Mouse (Mus musculus) megakaryocyte, embryonic 14.5 days (primary cell): ENCODE results near the gene Gpr156. TPM values are rescaled to one million over a fixed set of nuclear protein-coding genes. Genes with fewer than 3 reads are reported as not detected.

ENCODE experiments used
- H3K27me3 ChIP-seq: replicated peaks from 2 replicates; pipeline ENCODE3; 2012; ENCODE audit warnings: inconsistent platforms
- H3K36me3 ChIP-seq: replicated peaks from 2 replicates; pipeline ENCODE3; 2012; ENCODE audit warnings: low read length, inconsistent platforms, mixed read lengths
- H3K4me1 ChIP-seq: 2 replicates; pipeline ENCODE4 v1.6.1; 2012; ENCODE audit warnings: inconsistent platforms
- H3K4me3 ChIP-seq: replicated peaks from 2 replicates; pipeline ENCODE3; 2012; ENCODE audit warnings: moderate library complexity, mild to moderate bottlenecking, inconsistent platforms
- H3K9me3 ChIP-seq: 2 replicates; pipeline ENCODE4 v1.6.1; 2012; ENCODE audit warnings: inconsistent platforms
- FLI1 ChIP-seq: IDR thresholded peaks from 2 replicates; pipeline ENCODE4 v1.6.1; 2012; ENCODE audit warnings: low read length, inconsistent platforms, mixed read lengths
- GATA1 ChIP-seq: IDR thresholded peaks from 3 replicates; pipeline ENCODE4 v1.6.1; 2012; ENCODE audit warnings: mixed read lengths, low read length, inconsistent platforms, borderline replicate concordance
- polyA plus RNA-seq: library from polyadenylated mRNA; stranded (reverse); fragments of >175 nt; gene quantifications from 2 replicates; pipeline ENCODE4 v1.2.3, GENCODE M21; 2012; ENCODE audit warnings: low replicate concordance; ENCODE audit not compliant: insufficient read depth

The Gpr156 gene
- polyA plus RNA-seq, 1 experiment, result not detected

GRCm38 (mm10) chr16:37879750-37880419 lies 36.4 kb upstream of the Gpr156 start:
- TF ChIP-seq GATA1, result no peak
- no peaks in the 10 kb centered on the region for H3K9me3 ChIP-seq
- H3K27me3 ChIP-seq, result no peaks in the 10 kb centered on the region
- peaks cover 49% of the 10 kb centered on the region for H3K4me1 ChIP-seq
- peaks cover 83% of the 10 kb centered on the region for H3K36me3 ChIP-seq
- no peak overlapping the region for H3K4me3 ChIP-seq

GRCm38 (mm10) chr16:37881168-37881567 lies 35.1 kb upstream of the Gpr156 start:
- Histone ChIP-seq H3K9me3 (no peaks in the 10 kb centered on the region), H3K36me3 (peaks cover 79% of the 10 kb centered on the region), H3K27me3 (no peaks in the 10 kb centered on the region), H3K4me1 (peaks cover 47% of the 10 kb centered on the region), H3K4me3 (no peak overlapping the region)
- TF ChIP-seq GATA1 (no peak), FLI1 (no peak)

GRCm38 (mm10) chr16:37888986-37889385 lies 27.3 kb upstream of the Gpr156 start:
- Histone ChIP-seq H3K4me3 (no peak overlapping the region), H3K9me3 (no peaks in the 10 kb centered on the region), H3K36me3 (peaks cover 6% of the 10 kb centered on the region), H3K27me3 (no peaks in the 10 kb centered on the region), H3K4me1 (peaks cover 37% of the 10 kb centered on the region)
- no peak for TF ChIP-seq FLI1
- TF ChIP-seq GATA1, result no peak

GRCm38 (mm10) chr16:37892667-37893066 lies 23.6 kb upstream of the Gpr156 start:
- H3K9me3 ChIP-seq, result no peaks in the 10 kb centered on the region
- no peak overlapping the region for H3K4me3 ChIP-seq
- no peaks in the 10 kb centered on the region for H3K36me3 ChIP-seq
- TF ChIP-seq FLI1, result no peak
- TF ChIP-seq GATA1, result no peak
- no peaks in the 10 kb centered on the region for H3K27me3 ChIP-seq
- peaks cover 47% of the 10 kb centered on the region for H3K4me1 ChIP-seq

- TF ChIP-seq FLI1 (no peak), GATA1 (no peak)
- Histone ChIP-seq H3K9me3 (no peaks in the 10 kb centered on the region), H3K36me3 (no peaks in the 10 kb centered on the region), H3K27me3 (no peaks in the 10 kb centered on the region), H3K4me1 (peaks cover 47% of the 10 kb centered on the region), H3K4me3 (no peak overlapping the region)
Measured at GRCm38 (mm10) chr16:37893381-37893780, 22.9 kb upstream of the Gpr156 start.

GRCm38 (mm10) chr16:37893942-37894341 lies 22.4 kb upstream of the Gpr156 start:
- no peak overlapping the region for H3K4me3 ChIP-seq
- H3K36me3 ChIP-seq, result no peaks in the 10 kb centered on the region
- peaks cover 44% of the 10 kb centered on the region for H3K4me1 ChIP-seq
- TF ChIP-seq FLI1 (no peak), GATA1 (no peak)
- no peaks in the 10 kb centered on the region for H3K27me3 ChIP-seq
- H3K9me3 ChIP-seq, result no peaks in the 10 kb centered on the region

GRCm38 (mm10) chr16:37898790-37899189 lies 17.5 kb upstream of the Gpr156 start:
- TF ChIP-seq GATA1 (no peak), FLI1 (no peak)
- Histone ChIP-seq H3K36me3 (no peaks in the 10 kb centered on the region), H3K27me3 (peaks cover 3% of the 10 kb centered on the region), H3K9me3 (0 out of 2 replicates have a peak, but pooled peaks cover under 1% of the 10 kb centered on the region), H3K4me1 (peaks cover 12% of the 10 kb centered on the region), H3K4me3 (no peak overlapping the region)

- TF ChIP-seq FLI1, result no peak
- no peak for TF ChIP-seq GATA1
- peaks cover 6% of the 10 kb centered on the region for H3K4me1 ChIP-seq
- H3K9me3 ChIP-seq, result peaks cover 7% of the 10 kb centered on the region
Measured at GRCm38 (mm10) chr16:37899357-37899756, 16.9 kb upstream of the Gpr156 start.

GRCm38 (mm10) chr16:37901318-37901717 lies 15.0 kb upstream of the Gpr156 start:
- H3K9me3 ChIP-seq, result peaks cover 23% of the 10 kb centered on the region
- TF ChIP-seq FLI1, result no peak
- TF ChIP-seq GATA1, result no peak

More at GRCm38 (mm10) chr16:37899357-37899756, 16.9 kb upstream of the Gpr156 start:
- H3K4me3 ChIP-seq, result no peak overlapping the region
- no peaks in the 10 kb centered on the region for H3K36me3 ChIP-seq
- H3K27me3 ChIP-seq, result peaks cover 3% of the 10 kb centered on the region

GRCm38 (mm10) chr16:37906456-37906855 lies 9.8 kb upstream of the Gpr156 start:
- Histone ChIP-seq H3K36me3 (no peaks in the 10 kb centered on the region), H3K4me3 (no peak overlapping the region), H3K4me1 (no peaks in the 10 kb centered on the region), H3K27me3 (peaks cover 2% of the 10 kb centered on the region), H3K9me3 (peaks cover 23% of the 10 kb centered on the region)
- TF ChIP-seq FLI1 (no peak), GATA1 (no peak)

More at GRCm38 (mm10) chr16:37901318-37901717, 15.0 kb upstream of the Gpr156 start:
- no peaks in the 10 kb centered on the region; the same call in 1 of the 2 replicates for H3K4me1 ChIP-seq
- H3K27me3 ChIP-seq, result peaks cover 5% of the 10 kb centered on the region
- H3K36me3 ChIP-seq, result no peaks in the 10 kb centered on the region
- no peak overlapping the region for H3K4me3 ChIP-seq
